Mouse (Mus musculus) urinary bladder, postnatal 14 days (tissue): Measurements from ENCODE around the gene Cs.
"Not testable (repeated sequence)": the region's sequence is repeated elsewhere in the genome, so short reads cannot be mapped to it uniquely, and the experiment has no call there.

Experiments
- DNase-seq: peaks from one replicate; pipeline ENCODE4 v3.0.0; 2021; ENCODE audit warnings: low spot score

Cs gene

GRCm38 (mm10) chr10:128337306-128338181, at the start of gene Cs:
Gene Cs (plus strand): TSS chr10:128337734.
- DNase-seq = peak; percentile 96

- DNase-seq = not testable (repeated sequence)
These were observed 46.9 kb upstream of the Cs start for GRCm38 (mm10) chr10:128290594-128290993.

- DNase-seq = no peak
These were observed 41.0 kb upstream of the Cs start for GRCm38 (mm10) chr10:128296370-128297090.

GRCm38 (mm10) chr10:128297221-128297620, 40.3 kb upstream of the Cs start:
- DNase-seq = no peak

GRCm38 (mm10) chr10:128297622-128298021, 39.9 kb upstream of the Cs start:
- DNase-seq = no peak

- DNase-seq = no peak
These were observed 39.3 kb upstream of the Cs start for GRCm38 (mm10) chr10:128298243-128298642.

- no peak for DNase-seq
These were observed 38.8 kb upstream of the Cs start, which contains the start of gene Il23a for GRCm38 (mm10) chr10:128298702-128299171. Gene Il23a (minus strand): TSS chr10:128298752.

- DNase-seq = no peak
These were observed 35.2 kb upstream of the Cs start for GRCm38 (mm10) chr10:128302357-128302756.

- no peak for DNase-seq
These were observed 34.8 kb upstream of the Cs start for GRCm38 (mm10) chr10:128302785-128303125.

- DNase-seq = peak; percentile 99
These were observed 34.2 kb upstream of the Cs start, which contains the start of gene Pan2 for GRCm38 (mm10) chr10:128303126-128304021. Gene Pan2 (plus strand): TSS chr10:128303335.

GRCm38 (mm10) chr10:128309654-128310053, 27.9 kb upstream of the Cs start:
- DNase-seq = no peak

GRCm38 (mm10) chr10:128310177-128310576, 27.4 kb upstream of the Cs start:
- no peak for DNase-seq

GRCm38 (mm10) chr10:128310902-128311301, 26.6 kb upstream of the Cs start:
- no peak for DNase-seq

- DNase-seq = no peak
These were observed 22.0 kb upstream of the Cs start for GRCm38 (mm10) chr10:128315578-128315977.

GRCm38 (mm10) chr10:128321641-128322040, 15.9 kb upstream of the Cs start:
- DNase-seq = no peak

- peak; percentile 80 for DNase-seq
These were observed 15.1 kb upstream of the Cs start, which contains the start of gene Cnpy2 for GRCm38 (mm10) chr10:128322141-128323108. Gene Cnpy2 (plus strand): TSS chr10:128322459.

GRCm38 (mm10) chr10:128323516-128323915, 14.0 kb upstream of the Cs start:
- no peak for DNase-seq

- no peak for DNase-seq
These were observed 10.7 kb upstream of the Cs start for GRCm38 (mm10) chr10:128326825-128327224.

GRCm38 (mm10) chr10:128327610-128328009, 9.9 kb upstream of the Cs start:
- no peak for DNase-seq
